Mouse (Mus musculus): Measurements from ENCODE around the gene Tnfrsf25. TPM values are rescaled to one million over a fixed set of nuclear protein-coding genes. Genes with fewer than 3 reads are reported as not detected.

Gene Tnfrsf25
- total and polyA plus RNA-seq, 2 experiments from 2014 or later = 0.49 to 0.99 TPM

GRCm38 (mm10) chr4:152087211-152088081 is 28.3 kb upstream of the Tnfrsf25 start:
- Histone ChIP-seq H3K4me2 (ENCODE audit: low read depth, low read length, poor library complexity, severe bottlenecking) (peak overlapping the region; percentile 87), H3K4me3 (ENCODE audit: low read depth, low read length) (peak overlapping the region; percentile 61), H3K27ac (ENCODE audit: low read depth, low read length) (no peak overlapping the region; the same call in 1 of the 2 replicates), H3K27me3 (ENCODE audit: insufficient read depth, low read length) (no peaks in the 10 kb centered on the region), H3K36me3 (ENCODE audit: insufficient read depth, low read length) (no peaks in the 10 kb centered on the region), H3K9me3 (ENCODE audit: low read length) (no peaks in the 10 kb centered on the region), H3K9ac (replicated peaks; ENCODE audit: low read length, poor library complexity, severe bottlenecking) (peak overlapping the region; percentile 85), H3K4me1 (ENCODE audit: insufficient read depth, low read length) (peaks cover 14% of the 10 kb centered on the region; the same call in 1 of the 2 replicates)
- 4% methylated on average over 12 of the region's 12 CpGs for WGBS
- no peak for ATAC-seq (ENCODE audit: low FRiP score)
- TF ChIP-seq CTCF (IDR thresholded peaks at IDR 0.05) = no peak
- no peak for DNase-seq (ENCODE audit: low spot score)

GRCm38 (mm10) chr4:152088133-152088532 is 27.6 kb upstream of the Tnfrsf25 start:
- Histone ChIP-seq H3K4me2 (ENCODE audit: low read depth, low read length, poor library complexity, severe bottlenecking) (peak overlapping the region; percentile 87), H3K27me3 (ENCODE audit: insufficient read depth, low read length) (no peaks in the 10 kb centered on the region), H3K9ac (replicated peaks; ENCODE audit: low read length, poor library complexity, severe bottlenecking) (no peak overlapping the region), H3K36me3 (ENCODE audit: insufficient read depth, low read length) (no peaks in the 10 kb centered on the region), H3K4me1 (ENCODE audit: insufficient read depth, low read length) (peaks cover 14% of the 10 kb centered on the region; the same call in 1 of the 2 replicates), H3K27ac (ENCODE audit: low read depth, low read length) (no peak overlapping the region), H3K4me3 (ENCODE audit: low read depth, low read length) (no peak overlapping the region), H3K9me3 (ENCODE audit: low read length) (no peaks in the 10 kb centered on the region)
- no peak for DNase-seq (ENCODE audit: low spot score)
- no peak for TF ChIP-seq CTCF (IDR thresholded peaks at IDR 0.05)
- ATAC-seq (ENCODE audit: low FRiP score) = no peak
- 27% methylated on average over 4 of the region's 4 CpGs for WGBS

GRCm38 (mm10) chr4:152088556-152089120 is 27.1 kb upstream of the Tnfrsf25 start:
- H3K9me3 ChIP-seq (ENCODE audit: low read length) = no peaks in the 10 kb centered on the region
- no peak for ATAC-seq (ENCODE audit: low FRiP score)
- H3K36me3 ChIP-seq (ENCODE audit: insufficient read depth, low read length) = no peaks in the 10 kb centered on the region
- H3K27ac ChIP-seq (ENCODE audit: low read depth, low read length) = no peak overlapping the region
- peak; percentile 66 for DNase-seq (ENCODE audit: low spot score)
- peaks cover 14% of the 10 kb centered on the region; the same call in 1 of the 2 replicates for H3K4me1 ChIP-seq (ENCODE audit: insufficient read depth, low read length)
- no peak overlapping the region for H3K4me3 ChIP-seq (ENCODE audit: low read depth, low read length)
- H3K9ac ChIP-seq (replicated peaks; ENCODE audit: low read length, poor library complexity, severe bottlenecking) = 0 out of 2 replicates have a peak overlapping the region, but pooled peaks have one; percentile 1
- no peaks in the 10 kb centered on the region for H3K27me3 ChIP-seq (ENCODE audit: insufficient read depth, low read length)
- 41% methylated on average over 8 of the region's 8 CpGs for WGBS
- TF ChIP-seq CTCF (IDR thresholded peaks at IDR 0.05) = no peak
- peak overlapping the region; percentile 12; the same call in 1 of the 2 replicates for H3K4me2 ChIP-seq (ENCODE audit: low read depth, low read length, poor library complexity, severe bottlenecking)

- no peak overlapping the region for H3K27ac ChIP-seq (ENCODE audit: low read depth, low read length)
- WGBS = 83% methylated on average over 9 of the region's 9 CpGs
- no peak overlapping the region for H3K4me2 ChIP-seq (ENCODE audit: low read depth, low read length, poor library complexity, severe bottlenecking)
- no peak for DNase-seq (ENCODE audit: low spot score)
- H3K9me3 ChIP-seq (ENCODE audit: low read length) = no peaks in the 10 kb centered on the region
- H3K4me1 ChIP-seq (ENCODE audit: insufficient read depth, low read length) = peaks cover 14% of the 10 kb centered on the region; the same call in 1 of the 2 replicates
- TF ChIP-seq CTCF (IDR thresholded peaks at IDR 0.05) = no peak
- no peak for ATAC-seq (ENCODE audit: low FRiP score)
- no peaks in the 10 kb centered on the region for H3K36me3 ChIP-seq (ENCODE audit: insufficient read depth, low read length)
- H3K9ac ChIP-seq (replicated peaks; ENCODE audit: low read length, poor library complexity, severe bottlenecking) = no peak overlapping the region
- no peak overlapping the region for H3K4me3 ChIP-seq (ENCODE audit: low read depth, low read length)
- H3K27me3 ChIP-seq (ENCODE audit: insufficient read depth, low read length) = no peaks in the 10 kb centered on the region
Observed at GRCm38 (mm10) chr4:152090191-152090590, 25.5 kb upstream of the Tnfrsf25 start.

- no peak for TF ChIP-seq CTCF (IDR thresholded peaks at IDR 0.05)
- Histone ChIP-seq H3K9me3 (ENCODE audit: low read length) (no peaks in the 10 kb centered on the region), H3K9ac (replicated peaks; ENCODE audit: low read length, poor library complexity, severe bottlenecking) (no peak overlapping the region), H3K4me3 (ENCODE audit: low read depth, low read length) (no peak overlapping the region), H3K36me3 (ENCODE audit: insufficient read depth, low read length) (no peaks in the 10 kb centered on the region), H3K4me1 (ENCODE audit: insufficient read depth, low read length) (peaks cover 7% of the 10 kb centered on the region; the same call in 1 of the 2 replicates), H3K4me2 (ENCODE audit: low read depth, low read length, poor library complexity, severe bottlenecking) (no peak overlapping the region), H3K27ac (ENCODE audit: low read depth, low read length) (no peak overlapping the region), H3K27me3 (ENCODE audit: insufficient read depth, low read length) (no peaks in the 10 kb centered on the region)
- ATAC-seq (ENCODE audit: low FRiP score) (no peak), DNase-seq (ENCODE audit: low spot score) (no peak)
- 66% methylated on average over 8 of the region's 8 CpGs for WGBS
Observed at GRCm38 (mm10) chr4:152092751-152093293, 22.9 kb upstream of the Tnfrsf25 start.
